In the genomic region with DNA sequence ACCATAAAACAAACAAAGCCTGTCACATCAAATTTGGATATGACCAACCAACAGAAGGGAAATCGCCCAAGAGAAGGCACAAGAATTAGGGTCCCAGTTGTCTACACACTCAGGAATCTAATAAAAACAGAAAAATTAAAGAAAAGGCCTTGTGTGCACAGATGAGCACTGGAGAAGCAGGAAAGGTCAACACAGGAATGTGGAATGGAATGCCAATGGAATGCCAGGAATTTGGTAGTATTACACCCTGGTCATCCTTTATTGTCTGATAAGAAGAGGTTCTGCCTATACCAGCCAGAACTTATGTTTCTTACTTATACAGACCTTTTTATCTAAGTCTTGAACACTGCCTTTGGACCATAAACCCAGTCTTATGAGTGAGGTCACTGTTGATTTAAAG, we compare ENCODE assay signal across 21 mouse cellular contexts.
"Had no signal": no experiment of that assay in that cellular context is flagged by ENCODE, and none has a peak within 500 bp of the region (broad histone marks: within the 10 kb centered on the region; RNA-seq: fewer than 3 reads in every experiment).

No protein-coding gene starts in this region.

- H3K27ac ChIP-seq: limb, embryonic 10.5 days; limb, embryonic 13.5 days; liver, embryonic 12.5 days; liver, embryonic 15.5 days; lung, embryonic 15.5 days; neural tube, embryonic 13.5 days; stomach, embryonic 15.5 days had no signal

- H3K9ac ChIP-seq: limb, embryonic 13.5 days; liver, embryonic 12.5 days; liver, embryonic 15.5 days; lung, embryonic 15.5 days; neural tube, embryonic 13.5 days; stomach, embryonic 15.5 days had no signal

- H3K4me1 ChIP-seq: limb, embryonic 10.5 days; limb, embryonic 13.5 days; liver, embryonic 12.5 days; liver, embryonic 15.5 days; lung, embryonic 15.5 days; megakaryocyte, embryonic 14.5 days; neural tube, embryonic 13.5 days; stomach, embryonic 15.5 days had no signal

- H3K4me3 ChIP-seq: limb, embryonic 10.5 days; limb, embryonic 13.5 days; liver, embryonic 12.5 days; liver, embryonic 15.5 days; lung, embryonic 15.5 days; megakaryocyte, embryonic 14.5 days; myocyte; neural tube, embryonic 13.5 days; stomach, embryonic 15.5 days had no signal

- ATAC-seq: liver, embryonic 12.5 days had no signal

- H3K9me3 ChIP-seq: limb, embryonic 10.5 days; limb, embryonic 13.5 days; liver, embryonic 12.5 days; liver, embryonic 15.5 days; lung, embryonic 15.5 days; neural tube, embryonic 13.5 days; stomach, embryonic 15.5 days had no signal

- H3K36me3 ChIP-seq: limb, embryonic 10.5 days; limb, embryonic 13.5 days; liver, embryonic 12.5 days; liver, embryonic 15.5 days; lung, embryonic 15.5 days; neural tube, embryonic 13.5 days; stomach, embryonic 15.5 days had no signal

- DNase-seq: kidney, postnatal 14 days; kidney, postnatal 4 days; liver; lung, adult 18-20 months; lung, postnatal 10 days; lung, postnatal 36 days; midbrain, embryonic 14.5 days; retina, postnatal 1 day; right cerebral cortex, postnatal 25 days; spleen, adult 18-20 months; thymus, postnatal 25 days had no signal

- H3K4me2 ChIP-seq: limb, embryonic 13.5 days; liver, embryonic 12.5 days; liver, embryonic 15.5 days; lung, embryonic 15.5 days; midbrain, embryonic 11.5 days; neural tube, embryonic 13.5 days; stomach, embryonic 15.5 days had no signal

- H3K27me3 ChIP-seq: limb, embryonic 13.5 days; liver, embryonic 12.5 days; liver, embryonic 15.5 days; lung, embryonic 15.5 days; megakaryocyte, embryonic 14.5 days; neural tube, embryonic 13.5 days; stomach, embryonic 15.5 days had no signal
